Mouse (Mus musculus): ENCODE measurements around the gene Tcf25.
"Not testable (repeated sequence)": the region's sequence is repeated elsewhere in the genome, so short reads cannot be mapped to it uniquely, and the experiment has no call there.

The Tcf25 gene

GRCm38 (mm10) chr8:123430936-123431335, 57.4 kb downstream of the Tcf25 start:
- DNase-seq (ENCODE audit: low spot score) = not testable (repeated sequence)

DNA sequence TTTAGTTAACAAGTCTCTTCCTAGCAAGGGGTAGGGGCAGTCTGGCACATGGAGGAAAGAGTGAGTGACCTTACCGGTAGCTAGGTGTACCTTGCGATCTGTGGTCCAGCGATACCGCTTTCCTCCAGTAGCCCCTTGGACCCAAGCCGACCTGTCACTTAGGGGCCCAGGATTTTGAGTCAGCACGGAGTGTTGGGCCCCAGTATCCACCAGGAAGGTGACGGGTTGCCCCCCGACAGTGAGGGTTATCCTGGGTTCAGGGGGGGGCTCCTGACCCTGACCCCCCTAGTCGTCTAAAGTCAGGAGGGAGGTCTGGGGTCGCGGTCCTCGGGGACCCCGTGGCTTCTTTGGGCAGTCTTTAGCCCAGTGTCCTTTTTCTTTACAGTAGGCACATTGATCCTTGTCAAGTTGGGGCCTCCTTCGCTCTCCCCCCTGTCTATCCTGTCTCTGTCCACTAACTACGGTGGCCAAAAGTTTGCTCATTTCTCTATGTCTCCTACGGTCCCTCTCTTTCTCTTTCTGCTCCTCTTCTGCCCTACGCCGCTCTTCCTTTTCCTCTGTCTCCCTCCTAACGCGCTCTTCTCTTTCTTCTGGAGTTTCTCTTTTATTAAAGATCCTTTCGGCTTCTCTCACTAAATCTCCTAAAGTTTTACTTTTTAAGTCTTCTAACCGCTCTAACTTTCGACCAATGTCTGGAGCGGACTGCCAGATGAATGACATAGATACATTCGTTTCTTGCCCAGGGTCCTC, 58.2 kb downstream of the Tcf25 start:
- DNase-seq (ENCODE audit: low spot score) = no peak

DNA sequence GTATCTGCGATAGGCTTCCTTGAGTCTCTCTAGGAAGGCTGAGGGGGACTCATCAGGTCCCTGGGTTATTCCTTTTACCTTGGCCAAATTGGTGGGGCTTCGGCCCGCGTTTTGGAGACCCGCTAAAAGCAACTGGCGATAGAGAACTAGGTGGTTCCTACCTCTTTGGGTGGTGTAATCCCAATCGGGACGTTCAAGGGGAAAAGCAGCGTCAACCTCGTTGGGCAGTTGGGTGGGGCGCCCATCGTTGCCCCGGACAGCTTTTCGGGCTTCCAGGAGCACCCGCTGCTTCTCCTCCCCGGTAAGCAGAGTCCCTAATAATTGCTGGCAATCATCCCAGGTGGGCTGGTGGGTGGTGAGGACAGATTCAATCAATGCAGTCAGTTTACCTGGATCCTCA, 58.8 kb downstream of the Tcf25 start:
- no peak for DNase-seq (ENCODE audit: low spot score)

DNA sequence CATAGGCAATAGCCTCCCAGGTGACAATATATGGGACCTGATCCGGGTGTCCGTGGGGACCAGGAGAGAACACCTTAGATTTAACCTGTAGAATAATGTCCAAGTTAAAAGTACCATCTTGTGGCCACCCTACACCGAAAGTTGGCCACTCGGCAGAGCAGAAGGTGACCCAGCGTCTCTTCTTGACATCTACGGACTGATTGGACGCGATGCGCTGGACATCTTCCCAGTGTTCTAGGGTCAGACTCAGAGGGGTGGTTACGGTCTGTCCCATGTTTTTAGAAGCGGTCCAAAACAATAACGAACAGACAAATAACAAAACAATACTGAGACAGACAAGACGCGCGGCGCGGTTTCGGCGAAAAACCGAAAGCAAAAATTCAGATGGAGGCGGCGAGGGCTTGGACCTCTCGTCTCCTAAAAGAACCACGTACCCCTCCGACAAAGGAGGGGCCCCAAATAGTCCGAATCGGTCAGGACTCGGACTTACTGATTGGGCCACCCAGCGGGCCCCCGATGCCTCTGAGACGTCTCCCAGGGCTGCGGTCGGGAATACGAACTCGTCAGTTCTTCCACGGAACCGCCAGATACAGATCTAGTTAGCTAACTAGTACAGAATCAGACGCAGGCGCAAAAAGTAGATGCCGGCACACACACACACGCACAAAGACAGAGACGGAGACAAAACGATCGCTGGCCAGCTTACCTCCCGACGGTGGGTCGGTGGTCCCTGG, 59.9 kb downstream of the Tcf25 start:
- DNase-seq (ENCODE audit: low spot score) = not testable (repeated sequence)

- DNase-seq (ENCODE audit: low spot score) = no peak
Measured at GRCm38 (mm10) chr8:123441788-123442187, 68.2 kb downstream of the Tcf25 start.

GRCm38 (mm10) chr8:123442351-123442750, 68.8 kb downstream of the Tcf25 start:
- DNase-seq (ENCODE audit: low spot score) = no peak

DNA sequence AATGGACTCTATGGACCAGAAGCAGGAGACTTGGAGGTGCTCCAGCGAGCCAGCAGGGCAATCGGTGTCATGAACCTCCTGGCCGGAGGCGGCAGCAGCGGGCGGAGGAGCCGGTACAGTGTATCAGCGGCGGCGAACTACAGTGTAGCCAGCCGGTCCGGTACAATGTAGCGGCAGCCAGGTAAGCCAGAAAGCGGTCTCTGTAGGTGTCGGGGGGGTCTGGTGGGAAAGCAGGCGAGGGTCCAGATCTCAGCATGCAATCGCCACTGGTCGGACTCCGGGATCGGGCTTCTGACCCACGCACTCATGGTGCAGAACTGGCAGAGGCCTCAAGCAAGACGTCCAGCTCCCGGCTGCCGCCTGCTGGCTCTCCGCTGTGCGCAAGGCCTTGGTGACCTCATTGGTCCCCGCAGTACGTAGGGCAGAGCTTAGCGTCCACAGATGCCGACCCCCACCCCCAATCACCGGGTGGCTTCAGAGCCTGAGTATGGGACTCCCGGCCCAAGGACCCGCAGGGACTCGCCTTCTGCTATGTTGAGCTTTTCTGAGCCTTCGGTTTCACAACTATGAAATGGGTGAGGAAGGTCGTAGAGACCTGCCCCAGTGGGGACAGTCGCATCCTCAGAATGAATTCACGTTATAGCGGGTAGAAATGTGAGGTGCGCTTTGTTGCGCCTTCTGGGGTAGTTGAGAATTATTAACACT, 69.5 kb downstream of the Tcf25 start:
- DNase-seq (ENCODE audit: low spot score) = peak; percentile 88

GRCm38 (mm10) chr8:123443576-123443921, 70.0 kb downstream of the Tcf25 start:
- no peak for DNase-seq (ENCODE audit: low spot score)

GRCm38 (mm10) chr8:123444131-123444530, 70.6 kb downstream of the Tcf25 start:
- no peak for DNase-seq (ENCODE audit: low spot score)

DNA sequence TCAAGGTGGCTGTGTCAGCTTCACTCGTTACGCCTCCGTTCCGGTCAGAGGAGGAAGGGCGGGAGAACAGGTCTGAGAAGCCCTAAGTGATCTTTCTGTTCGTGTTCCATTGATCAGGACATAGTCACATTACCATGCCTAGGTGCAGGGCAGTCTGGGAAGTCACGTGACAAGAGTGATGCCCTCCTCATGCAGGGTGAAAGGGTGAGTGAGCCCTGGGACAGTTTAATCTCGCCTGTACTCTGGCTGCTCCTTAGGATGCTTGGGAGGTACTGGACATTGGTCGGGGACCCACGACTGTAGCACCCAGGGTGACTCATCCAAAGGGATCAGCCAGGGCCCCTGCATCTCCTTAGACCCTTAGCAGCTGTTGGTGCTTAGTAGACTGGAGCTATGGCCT, 72.4 kb downstream of the Tcf25 start:
- no peak for DNase-seq (ENCODE audit: low spot score)

GRCm38 (mm10) chr8:123446799-123447198, 73.2 kb downstream of the Tcf25 start:
- DNase-seq (ENCODE audit: low spot score) = no peak

DNA sequence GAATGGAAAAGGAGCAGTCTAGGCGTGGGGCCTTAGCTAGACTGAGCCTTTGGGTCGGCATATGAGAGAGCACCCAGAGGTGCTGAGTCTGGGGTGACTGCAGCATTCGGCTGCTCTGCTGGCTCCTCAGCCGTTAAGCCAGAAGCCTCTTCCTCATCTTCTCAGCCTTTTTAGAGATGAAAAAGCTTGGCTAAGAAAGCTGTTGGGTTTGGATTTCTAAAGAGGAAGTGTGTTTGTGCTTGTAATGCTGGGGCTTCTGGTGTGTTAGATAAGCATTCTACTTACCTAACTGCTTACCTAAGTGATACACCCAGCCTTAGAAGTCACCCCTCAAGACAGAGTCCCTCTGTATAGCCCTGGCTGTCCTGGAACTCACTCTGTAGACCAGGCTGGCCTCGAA, 77.2 kb downstream of the Tcf25 start:
- DNase-seq (ENCODE audit: low spot score) = no peak

- not testable (repeated sequence) for DNase-seq (ENCODE audit: low spot score)
Measured at GRCm38 (mm10) chr8:123451747-123452146, 78.2 kb downstream of the Tcf25 start.

- DNase-seq (ENCODE audit: low spot score) = no peak
Measured at GRCm38 (mm10) chr8:123452149-123452548, 78.6 kb downstream of the Tcf25 start.

- DNase-seq (ENCODE audit: low spot score) = no peak
Measured at GRCm38 (mm10) chr8:123453291-123453690, 79.7 kb downstream of the Tcf25 start.
